Mouse (Mus musculus) midbrain, embryonic 14.5 days (tissue): ENCODE results near the gene Ints13. TPM values are rescaled to one million over a fixed set of nuclear protein-coding genes. Genes with fewer than 3 reads are reported as not detected.
"Not testable (repeated sequence)": the region's sequence is repeated elsewhere in the genome, so short reads cannot be mapped to it uniquely, and the experiment has no call there.

ENCODE experiments used
- ATAC-seq: fragments of 200-750 bp; cut with Nextera tagmentation; 2 replicates; pipeline ENCODE4 v1.8.0; 2017; ENCODE audit warnings: moderate number of reproducible peaks, moderate library complexity; ENCODE audit not compliant: low FRiP score, low TSS enrichment
- DNase-seq: peaks from one replicate; pipeline ENCODE4 v3.0.0-alpha.2; 2015
- H3K27ac ChIP-seq: fragments of 300-500 bp; sonication (generic); replicated peaks from 2 replicates; pipeline ENCODE4 v1.5.1; 2014; ENCODE audit warnings: mild to moderate bottlenecking, low read depth, low read length, moderate library complexity
- H3K27me3 ChIP-seq: fragments of 300-500 bp; sonication (generic); 2 replicates; pipeline ENCODE4 v1.6.1; 2014; ENCODE audit warnings: low read length, control low read depth, mixed read lengths; ENCODE audit not compliant: control insufficient read depth, insufficient read depth
- H3K36me3 ChIP-seq: fragments of 300-500 bp; sonication (generic); 2 replicates; pipeline ENCODE4 v1.6.1; 2014; ENCODE audit warnings: low read length, control low read depth; ENCODE audit not compliant: control insufficient read depth, insufficient read depth
- H3K4me1 ChIP-seq: fragments of 300-500 bp; sonication (generic); 2 replicates; pipeline ENCODE4 v1.6.1; 2014; ENCODE audit warnings: mild to moderate bottlenecking, antibody characterized with exemption, low read length, control low read depth; ENCODE audit not compliant: control insufficient read depth, insufficient read depth
- H3K4me2 ChIP-seq: fragments of 300-500 bp; sonication (generic); 2 replicates; pipeline ENCODE4 v1.6.1; 2014; ENCODE audit warnings: mild to moderate bottlenecking, low read length, moderate library complexity
- H3K4me3 ChIP-seq: fragments of 300-500 bp; sonication (generic); replicated peaks from 2 replicates; pipeline ENCODE4 v1.5.1; 2014; ENCODE audit warnings: low read depth, low read length
- H3K9ac ChIP-seq: fragments of 300-500 bp; sonication (generic); replicated peaks from 2 replicates; pipeline ENCODE4 v1.6.1; 2014; ENCODE audit warnings: mild to moderate bottlenecking, low read length, moderate library complexity
- H3K9me3 ChIP-seq: fragments of 300-500 bp; sonication (generic); 2 replicates; pipeline ENCODE4 v1.6.1; 2016; ENCODE audit warnings: low read length, control low read depth, mixed read lengths; ENCODE audit not compliant: control insufficient read depth
- WGBS: fragments of 180-500 bp; shearing (Covaris S2); extraction: QIAGEN DNeasy Blood & Tissue Kit; methylation state at CpG from one replicate; pipeline ENCODE4 v1.1.7; 2014; 5-methylcytosine and 5-hydroxymethylcytosine counted together
- polyA plus RNA-seq: library from polyadenylated mRNA; unstranded; fragments of >200 nt; fragmentation: Nextera tagmentation; extraction: Ambion mirVana; gene quantifications from 2 replicates; pipeline ENCODE4 v1.2.1, GENCODE M21; 2014

Gene Ints13
- polyA plus RNA-seq, 1 experiment from 2014 or later: 53.9 TPM

- no peak for ATAC-seq
- Histone ChIP-seq H3K9ac (no peak overlapping the region), H3K4me3 (no peak overlapping the region), H3K4me1 (no peaks in the 10 kb centered on the region), H3K27me3 (no peaks in the 10 kb centered on the region), H3K27ac (no peak overlapping the region), H3K36me3 (peaks cover 74% of the 10 kb centered on the region), H3K4me2 (no peak overlapping the region), H3K9me3 (no peaks in the 10 kb centered on the region)
- WGBS: 87% methylated on average over 4 of the region's 4 CpGs
- no peak for DNase-seq
Measured at GRCm38 (mm10) chr6:146602601-146603000, 25.0 kb upstream of the Ints13 start.

GRCm38 (mm10) chr6:146585134-146585533 lies 7.5 kb upstream of the Ints13 start:
- Histone ChIP-seq H3K27me3 (no peaks in the 10 kb centered on the region), H3K9ac (no peak overlapping the region), H3K27ac (no peak overlapping the region), H3K4me1 (no peaks in the 10 kb centered on the region), H3K9me3 (no peaks in the 10 kb centered on the region), H3K36me3 (peaks cover 37% of the 10 kb centered on the region), H3K4me2 (no peak overlapping the region), H3K4me3 (no peak overlapping the region)
- WGBS: 89% methylated on average over 5 of the region's 5 CpGs
- ATAC-seq (no peak), DNase-seq (no peak)

- no peak overlapping the region for H3K9ac ChIP-seq
- no peak overlapping the region for H3K4me3 ChIP-seq
- no peaks in the 10 kb centered on the region for H3K9me3 ChIP-seq
- H3K4me2 ChIP-seq: no peak overlapping the region
- 0 out of 2 replicates have a peak, but pooled peaks cover 5% of the 10 kb centered on the region for H3K4me1 ChIP-seq
- WGBS: 85% methylated on average over 2 of the region's 2 CpGs
- H3K36me3 ChIP-seq: peaks cover 21% of the 10 kb centered on the region
- H3K27me3 ChIP-seq: no peaks in the 10 kb centered on the region
- no peak overlapping the region for H3K27ac ChIP-seq
- ATAC-seq: no peak
- DNase-seq: no peak
Measured at GRCm38 (mm10) chr6:146583366-146584046, 5.9 kb upstream of the Ints13 start.

GRCm38 (mm10) chr6:146580381-146580926 lies 2.8 kb upstream of the Ints13 start:
- no peak overlapping the region for H3K9ac ChIP-seq
- WGBS: 65% methylated on average over 2 of the region's 2 CpGs
- H3K27me3 ChIP-seq: no peaks in the 10 kb centered on the region
- no peaks in the 10 kb centered on the region for H3K9me3 ChIP-seq
- no peak overlapping the region for H3K27ac ChIP-seq
- no peak for DNase-seq
- peaks cover 17% of the 10 kb centered on the region for H3K4me1 ChIP-seq
- H3K36me3 ChIP-seq: no peaks in the 10 kb centered on the region
- no peak overlapping the region for H3K4me3 ChIP-seq
- ATAC-seq: no peak
- no peak overlapping the region for H3K4me2 ChIP-seq

- H3K4me1 ChIP-seq: peaks cover 27% of the 10 kb centered on the region
- no peaks in the 10 kb centered on the region for H3K27me3 ChIP-seq
- no peaks in the 10 kb centered on the region for H3K9me3 ChIP-seq
- WGBS: 19% methylated on average over 7 of the region's 7 CpGs
- H3K9ac ChIP-seq: peak overlapping the region; percentile 90
- peak overlapping the region; percentile 69 for H3K4me2 ChIP-seq
- H3K36me3 ChIP-seq: no peaks in the 10 kb centered on the region
- DNase-seq (peak; percentile 37), ATAC-seq (no peak)
- peak overlapping the region; percentile 94 for H3K4me3 ChIP-seq
- peak overlapping the region; percentile 98 for H3K27ac ChIP-seq
Measured at GRCm38 (mm10) chr6:146578586-146578985, 951 bp upstream of the Ints13 start.

- H3K27ac ChIP-seq: peak overlapping the region; percentile 98
- peaks cover 27% of the 10 kb centered on the region for H3K4me1 ChIP-seq
- H3K36me3 ChIP-seq: no peaks in the 10 kb centered on the region
- H3K4me2 ChIP-seq: peak overlapping the region; percentile 69
- H3K9ac ChIP-seq: peak overlapping the region; percentile 90
- no peaks in the 10 kb centered on the region for H3K27me3 ChIP-seq
- no peaks in the 10 kb centered on the region for H3K9me3 ChIP-seq
- H3K4me3 ChIP-seq: peak overlapping the region; percentile 94
- no peak; the same call in 1 of the 2 replicates for ATAC-seq
- DNase-seq: no peak
- WGBS: 0% methylated on average over 22 of the region's 22 CpGs
Measured at GRCm38 (mm10) chr6:146578111-146578531, 486 bp upstream of the Ints13 start.

- no peaks in the 10 kb centered on the region for H3K9me3 ChIP-seq
- peaks cover 27% of the 10 kb centered on the region for H3K4me1 ChIP-seq
- H3K27me3 ChIP-seq: no peaks in the 10 kb centered on the region
- peak within 1 kb of the TSS; percentile 98 for H3K27ac ChIP-seq
- no peak for DNase-seq
- ATAC-seq: no peak
- H3K4me2 ChIP-seq: peak within 1 kb of the TSS; percentile 75
- H3K9ac ChIP-seq: peak within 1 kb of the TSS; percentile 90
- H3K36me3 ChIP-seq: no peaks in the 10 kb centered on the region
- 2% methylated on average over 13 of the region's 13 CpGs for WGBS
- H3K4me3 ChIP-seq: peak within 1 kb of the TSS; percentile 94
Measured at GRCm38 (mm10) chr6:146576903-146577302, 732 bp downstream of the Ints13 start, which contains the start of gene Fgfr1op2. Gene Fgfr1op2 (plus strand): TSS chr6:146577203.

- H3K27me3 ChIP-seq: no peaks in the 10 kb centered on the region
- H3K4me2 ChIP-seq: no peak overlapping the region
- H3K9ac ChIP-seq: no peak overlapping the region
- DNase-seq: no peak
- no peaks in the 10 kb centered on the region for H3K9me3 ChIP-seq
- peaks cover 22% of the 10 kb centered on the region for H3K4me1 ChIP-seq
- H3K36me3 ChIP-seq: 0 out of 2 replicates have a peak, but pooled peaks cover 4% of the 10 kb centered on the region
- H3K27ac ChIP-seq: no peak overlapping the region
- H3K4me3 ChIP-seq: no peak overlapping the region
- ATAC-seq: no peak
Measured at GRCm38 (mm10) chr6:146572073-146572472, 5.6 kb downstream of the Ints13 start.

- not testable (repeated sequence) for H3K4me2 ChIP-seq, H3K27ac ChIP-seq, H3K4me3 ChIP-seq, H3K27me3 ChIP-seq, DNase-seq, H3K9ac ChIP-seq, H3K9me3 ChIP-seq, ATAC-seq, H3K4me1 ChIP-seq
- H3K36me3 ChIP-seq: peaks cover 66% of the 10 kb centered on the region
- 89% methylated on average over 1 of the region's 1 CpGs for WGBS
Measured at GRCm38 (mm10) chr6:146562461-146562860, 15.2 kb downstream of the Ints13 start.
